Mouse (Mus musculus) 416B (cell line): ENCODE data around the gene Acp5.
"Not testable (repeated sequence)": the region's sequence is repeated elsewhere in the genome, so short reads cannot be mapped to it uniquely, and the experiment has no call there.

Experiments used
- DNase-seq: peaks from one replicate; pipeline ENCODE4 v3.0.0; 2011; ENCODE audit warnings: low read depth

The Acp5 gene

DNA sequence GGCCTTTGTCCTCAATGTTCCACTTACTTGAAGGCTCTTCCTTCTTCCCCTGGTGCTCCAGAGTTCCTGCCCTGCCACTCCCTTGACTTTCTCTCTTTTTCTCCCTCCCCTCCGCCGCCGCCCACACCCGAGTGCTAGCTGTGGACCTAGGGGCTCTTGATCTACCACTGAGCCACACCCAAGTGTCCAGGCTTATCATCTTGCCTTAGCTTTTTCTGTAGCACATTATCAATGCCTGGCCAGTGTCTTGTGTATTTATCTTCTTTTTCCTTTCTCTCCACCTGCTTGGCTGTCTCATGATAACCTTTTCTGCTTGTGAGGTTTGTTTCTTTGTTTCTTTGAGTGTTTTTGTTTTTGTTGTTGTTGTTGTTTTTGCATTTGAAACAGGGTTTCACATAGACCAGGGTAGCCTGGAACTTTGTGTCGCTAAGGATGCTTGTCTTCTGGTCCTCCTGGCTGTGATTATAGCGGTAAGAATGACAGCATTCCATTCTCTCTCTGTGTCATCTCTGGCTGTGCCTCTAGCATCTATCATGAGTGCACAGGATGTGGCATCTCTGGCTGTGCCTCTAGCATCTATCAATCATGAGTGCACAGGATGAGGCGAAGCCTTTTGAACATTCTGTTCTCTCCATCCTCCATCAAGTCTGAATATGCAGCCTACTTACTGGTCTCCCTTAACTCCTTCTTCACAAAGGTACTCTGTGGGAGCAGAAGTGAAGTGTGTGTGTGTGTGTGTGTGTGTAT, at the start of gene Acp5:
Gene Acp5 (minus strand): TSS at position 68 of the 747 bp plus-strand sequence.
- DNase-seq, result no peak

DNA sequence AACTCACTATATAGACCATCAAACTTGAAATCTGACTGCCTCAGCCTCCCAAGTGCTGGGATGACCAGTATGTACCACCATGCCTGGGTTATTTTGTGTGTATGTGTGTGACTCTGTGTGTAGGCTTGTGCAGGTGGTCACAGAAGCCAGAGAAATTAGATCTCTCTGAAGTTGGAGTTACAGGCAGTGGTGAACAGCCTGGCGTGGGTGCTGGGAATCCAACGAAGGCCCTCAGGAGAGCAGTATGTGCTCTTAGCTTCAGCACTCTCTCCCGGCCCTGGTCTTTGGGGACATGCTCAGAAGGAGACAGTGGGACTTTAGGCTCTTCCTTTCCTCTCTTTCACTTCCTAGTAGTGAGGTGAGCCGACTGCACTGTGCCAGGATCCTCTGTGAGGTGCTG, 36.8 kb upstream of the Acp5 start:
- DNase-seq, result no peak

DNA sequence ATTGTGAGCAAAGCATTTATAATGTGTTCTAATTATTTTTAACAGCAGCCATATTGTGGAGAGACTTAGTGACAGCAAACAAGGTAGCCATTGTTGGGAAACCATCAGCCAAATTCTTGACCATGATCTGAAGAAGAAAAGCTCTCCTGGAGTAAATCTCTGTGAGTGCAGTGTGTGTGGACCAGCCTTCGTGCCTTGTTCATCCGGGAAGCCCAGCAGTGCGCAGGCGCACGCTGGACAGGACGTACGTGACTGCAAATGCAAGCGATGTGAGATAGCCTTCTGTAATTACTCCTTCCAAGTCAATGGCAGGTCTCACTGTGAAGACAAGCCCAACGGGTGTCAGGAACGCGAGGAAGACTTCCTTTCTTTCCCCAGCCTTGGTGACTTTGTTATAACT, 33.8 kb upstream of the Acp5 start:
- no peak for DNase-seq

DNA sequence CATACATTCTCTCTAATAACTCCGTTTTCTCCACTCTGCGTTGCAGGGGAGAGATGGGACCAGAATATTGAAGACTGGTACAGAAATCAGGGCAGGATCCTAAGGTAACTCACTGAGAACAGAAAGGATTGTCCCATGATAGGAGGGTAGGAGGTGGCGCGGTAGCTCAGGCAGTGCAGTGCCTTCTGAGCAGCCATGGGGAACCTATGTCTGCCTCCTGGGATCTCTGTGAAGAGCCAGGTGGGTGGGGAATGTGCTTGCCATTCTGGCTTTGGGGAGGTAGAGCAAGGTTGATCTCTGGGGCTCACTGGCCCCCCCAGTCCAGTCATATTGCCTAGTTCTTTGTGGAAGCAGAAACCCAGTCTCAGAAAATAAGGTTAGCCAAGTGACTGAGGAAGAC, 32.2 kb upstream of the Acp5 start:
- no peak for DNase-seq

DNA sequence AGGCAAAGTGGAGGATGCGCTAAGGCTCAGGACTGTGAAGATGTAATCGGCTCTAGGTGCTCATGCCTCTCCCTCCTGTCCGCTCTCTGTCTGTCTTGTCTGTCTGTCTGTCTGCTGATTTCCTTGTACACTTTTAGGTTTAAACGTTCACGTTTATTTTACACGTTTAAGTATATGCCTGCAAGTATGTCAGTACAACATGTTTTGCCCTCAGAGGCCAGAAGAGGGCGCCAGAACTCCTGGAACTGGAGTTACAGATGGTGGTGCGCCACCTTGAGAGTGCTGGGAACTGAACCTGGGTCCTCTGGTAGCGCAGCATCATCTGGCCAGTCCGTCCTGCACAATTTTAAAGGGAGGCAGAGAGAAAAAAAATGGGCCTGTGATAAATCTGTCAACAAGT, 31.2 kb upstream of the Acp5 start:
- DNase-seq, result no peak

DNA sequence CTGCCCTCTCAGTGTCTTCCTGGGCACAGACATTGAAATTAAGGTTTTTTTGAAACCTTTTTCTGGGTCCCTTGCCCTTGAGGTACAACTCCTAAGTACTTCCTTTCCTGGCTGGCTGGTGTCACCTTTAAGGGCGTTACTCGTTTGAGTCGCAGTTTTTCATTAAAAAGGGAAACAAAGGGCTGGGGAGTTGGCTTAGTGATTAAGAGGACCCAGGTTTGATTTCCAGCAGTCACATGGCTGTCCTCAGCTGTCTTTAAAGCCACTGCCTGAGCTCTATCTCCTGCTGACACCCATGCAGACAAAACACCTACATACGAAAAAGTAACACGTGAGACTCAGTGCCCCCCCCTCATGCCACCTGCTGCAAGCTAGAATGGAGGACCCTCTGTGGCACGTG, 30.5 kb upstream of the Acp5 start:
- no peak for DNase-seq

DNA sequence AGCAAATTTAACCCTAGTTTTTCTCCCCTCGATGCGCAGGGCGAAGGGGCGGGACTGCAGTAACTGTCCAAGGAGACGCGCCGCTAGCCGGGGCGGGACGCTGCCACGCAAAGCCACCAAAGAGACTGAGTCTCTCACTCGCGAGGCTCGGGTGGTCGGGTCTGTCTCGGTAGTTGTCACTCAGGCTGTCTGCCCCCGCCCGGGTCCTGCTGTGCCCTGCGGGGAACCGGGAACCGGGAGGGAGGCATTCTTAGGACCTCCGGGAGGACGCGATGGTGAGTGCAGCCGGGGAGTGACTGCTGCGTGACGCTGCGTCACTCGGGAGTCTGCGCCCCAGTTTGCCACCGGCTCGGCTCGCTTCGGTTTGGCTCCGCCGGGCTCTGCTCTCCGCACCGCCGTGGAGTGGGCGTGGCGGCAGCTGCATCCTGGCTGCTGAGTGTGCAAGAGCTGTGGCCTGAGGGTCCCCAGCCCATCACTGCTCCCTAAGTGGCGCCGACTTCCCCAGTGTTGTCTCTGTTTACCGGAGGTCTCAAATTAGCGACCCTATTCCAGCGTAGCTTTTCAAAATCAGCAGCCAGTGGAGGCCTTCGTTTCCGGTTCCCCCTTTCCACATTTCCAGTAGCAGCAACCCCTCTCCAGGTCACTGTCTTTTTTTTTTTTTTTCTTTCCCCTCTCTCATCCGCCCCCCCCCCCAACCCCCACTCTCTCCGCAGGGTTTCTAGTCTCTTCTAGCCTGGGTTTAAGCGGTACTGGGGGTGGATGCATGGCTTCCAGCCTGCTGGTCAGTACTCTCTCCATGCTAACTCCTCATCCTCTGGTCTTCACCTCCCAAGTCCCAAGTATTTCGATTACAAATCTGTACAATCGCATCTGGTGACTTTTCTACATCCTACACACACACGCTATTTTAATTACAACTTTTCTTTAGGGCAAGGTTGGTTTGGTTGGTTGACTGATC, 29.5 kb upstream of the Acp5 start:
- no peak for DNase-seq

DNA sequence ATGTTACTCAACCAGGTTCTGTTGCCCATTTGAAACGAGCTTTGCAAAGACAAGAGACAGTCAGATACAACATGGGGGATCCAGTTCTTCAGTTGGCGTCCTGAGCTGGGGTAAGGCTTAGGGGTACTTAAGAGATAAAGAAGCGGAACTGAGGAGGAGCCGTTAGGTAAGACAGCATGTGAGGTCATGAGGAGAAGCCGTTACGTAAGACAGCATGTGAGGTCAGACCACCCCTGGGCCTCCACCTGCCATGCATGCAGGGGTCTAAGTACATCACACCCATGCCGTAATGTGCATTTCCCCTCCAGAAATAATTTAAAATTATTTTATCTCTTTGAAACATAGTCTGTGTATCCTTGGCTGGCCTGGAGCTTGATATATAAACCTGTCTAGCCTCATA, 27.4 kb upstream of the Acp5 start:
- no peak for DNase-seq

DNA sequence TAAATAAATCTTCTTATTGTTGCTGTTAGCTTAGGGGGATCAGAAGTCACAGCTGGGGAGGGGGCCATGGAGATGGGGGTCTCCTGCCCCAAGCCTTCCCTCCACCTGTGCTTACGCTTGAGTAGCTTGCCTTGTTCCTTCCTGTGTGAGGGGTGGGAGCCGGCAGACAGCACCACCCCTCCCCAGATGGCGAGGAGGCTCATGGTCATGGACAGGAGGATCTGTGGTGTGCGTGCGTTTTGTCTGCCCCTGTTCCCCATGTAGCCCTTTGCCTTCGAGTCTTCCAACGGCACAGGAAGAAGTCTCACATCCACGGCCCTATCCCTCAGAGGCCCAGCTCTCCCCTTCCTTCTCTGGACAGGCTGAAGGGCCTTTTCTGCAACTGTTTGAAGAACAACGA, 26.8 kb upstream of the Acp5 start:
- no peak for DNase-seq

DNA sequence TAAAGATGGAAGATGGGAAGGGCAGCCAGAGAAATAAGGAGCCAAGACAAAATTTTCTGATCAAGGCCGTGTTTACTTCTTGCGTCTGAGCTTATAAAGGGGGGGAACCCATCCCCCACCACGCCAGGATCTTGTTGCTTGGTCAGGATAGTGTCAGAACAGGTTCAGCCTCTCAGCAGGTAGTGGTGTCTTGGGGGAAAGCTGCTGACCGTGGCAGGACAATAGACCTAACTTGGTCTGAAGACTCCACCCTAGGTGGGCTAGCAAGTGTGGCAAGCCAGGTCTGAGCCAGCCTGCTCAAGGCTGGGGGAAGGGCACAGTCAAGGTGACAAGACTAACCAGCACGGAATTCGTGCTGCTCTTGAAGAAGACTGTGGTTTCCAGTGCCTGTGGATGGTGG, 25.8 kb upstream of the Acp5 start:
- no peak for DNase-seq

DNA sequence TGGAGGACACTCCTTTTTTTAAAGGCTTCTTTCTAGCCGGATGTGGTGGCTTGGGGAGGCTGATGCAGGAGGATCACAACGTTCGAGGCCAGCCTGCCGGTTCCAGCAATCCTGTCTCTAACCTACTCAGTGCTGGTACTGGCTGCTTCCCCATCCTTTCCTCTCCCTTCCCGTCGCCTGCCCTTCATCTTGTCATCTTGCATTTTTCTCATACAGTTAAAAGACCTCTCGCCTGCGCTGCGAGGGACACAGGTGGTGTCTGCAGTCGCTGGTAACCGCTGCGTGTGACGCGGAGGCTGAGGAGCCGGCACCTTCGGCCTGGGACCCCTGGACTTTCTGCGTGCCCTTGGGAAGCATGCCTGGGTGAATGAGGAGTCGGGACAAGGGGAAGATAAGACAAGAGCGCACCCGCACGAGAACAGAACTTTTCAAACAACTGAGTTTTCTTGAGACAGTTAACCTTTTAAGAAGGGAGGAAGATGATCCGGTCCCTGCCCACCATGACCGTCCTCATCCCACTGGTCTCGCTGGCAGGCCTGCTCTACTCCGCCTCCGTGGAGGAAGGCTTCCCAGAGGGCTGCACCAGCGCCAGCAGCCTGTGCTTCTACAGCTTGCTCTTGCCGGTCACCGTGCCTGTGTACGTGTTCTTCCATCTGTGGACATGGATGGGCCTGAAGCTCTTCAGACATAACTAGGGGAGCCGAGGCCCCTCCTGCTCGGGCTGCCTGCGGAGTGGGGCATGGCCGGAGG, 22.2 kb upstream of the Acp5 start:
- DNase-seq, result no peak

DNA sequence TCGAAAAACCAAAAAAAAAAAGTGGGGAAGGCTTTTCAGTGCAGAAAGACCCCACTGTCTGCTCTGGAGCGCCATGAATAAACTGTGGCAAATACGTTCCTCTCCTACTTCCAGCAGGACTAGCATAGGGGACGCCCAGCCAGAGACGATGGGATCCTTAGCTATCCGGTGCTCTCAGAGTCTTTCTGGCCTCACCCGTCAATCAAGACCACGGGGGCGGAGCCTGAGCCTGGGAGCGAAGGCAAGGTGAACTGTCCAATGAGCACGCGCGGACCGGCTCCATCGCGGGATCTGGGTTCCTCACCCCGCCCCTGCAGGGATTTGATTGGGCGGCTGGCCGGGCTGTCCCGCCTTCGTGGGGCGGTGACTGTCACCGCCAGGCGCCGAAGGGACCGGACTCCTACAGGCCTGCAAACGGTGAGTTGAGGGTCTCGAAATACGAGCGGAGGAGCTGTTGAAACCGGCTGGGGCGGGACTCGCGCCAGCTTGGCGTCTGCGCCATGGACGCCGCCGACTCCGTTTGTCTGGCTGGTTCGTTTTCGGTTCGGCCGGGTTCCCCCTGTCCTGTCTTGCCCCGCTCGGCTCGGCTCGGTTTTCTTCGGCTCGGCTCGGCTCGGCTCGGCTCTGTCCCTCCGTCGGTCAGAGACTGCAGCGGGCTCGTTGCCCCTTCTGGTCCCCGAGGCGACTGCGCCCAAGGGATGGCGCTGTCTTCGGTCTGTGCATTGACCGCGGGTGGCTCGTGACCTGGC, 21.2 kb upstream of the Acp5 start, which contains the start of gene Pigyl:
Gene Pigyl (plus strand): TSS at position 350 of the 749 bp plus-strand sequence.
- DNase-seq, result peak; percentile 97

DNA sequence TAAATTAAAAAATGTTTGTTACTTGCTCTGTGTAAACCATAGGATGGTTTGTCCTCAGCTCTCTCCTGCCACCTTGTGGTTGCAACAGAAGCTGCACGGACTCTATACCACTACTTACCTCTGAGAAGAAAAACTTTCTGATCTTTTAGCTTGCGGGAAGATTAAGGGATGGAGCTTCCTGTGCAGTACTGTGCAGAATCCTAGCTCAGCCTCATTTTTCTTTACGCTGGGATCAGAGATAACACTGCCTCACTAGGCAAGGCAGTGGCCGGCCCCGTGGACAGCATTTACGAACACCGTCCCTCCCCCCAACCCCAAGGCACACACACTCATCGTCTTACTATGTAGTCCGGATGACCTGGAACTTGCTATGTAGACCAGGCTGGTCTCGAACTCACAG, 20.1 kb upstream of the Acp5 start:
- DNase-seq, result peak; percentile 90

DNA sequence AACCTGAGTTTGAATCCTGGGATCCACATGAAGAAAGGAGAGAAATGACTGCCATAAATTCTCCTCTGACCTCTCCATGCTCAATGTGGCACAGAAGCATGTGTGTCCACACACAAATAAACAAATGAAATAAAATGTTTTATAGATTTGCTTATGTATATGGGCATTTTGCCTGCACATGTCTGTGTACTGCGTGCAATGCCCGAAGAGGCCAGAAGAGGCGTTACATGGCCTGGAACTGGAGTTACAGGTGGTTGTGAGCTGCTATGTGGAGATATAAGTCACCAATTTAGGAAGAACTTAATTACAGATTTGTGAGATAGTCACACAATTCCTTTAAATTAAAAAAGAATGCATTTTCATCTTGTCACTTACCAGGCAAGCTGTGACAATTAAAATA, 18.3 kb upstream of the Acp5 start:
- DNase-seq, result no peak

DNA sequence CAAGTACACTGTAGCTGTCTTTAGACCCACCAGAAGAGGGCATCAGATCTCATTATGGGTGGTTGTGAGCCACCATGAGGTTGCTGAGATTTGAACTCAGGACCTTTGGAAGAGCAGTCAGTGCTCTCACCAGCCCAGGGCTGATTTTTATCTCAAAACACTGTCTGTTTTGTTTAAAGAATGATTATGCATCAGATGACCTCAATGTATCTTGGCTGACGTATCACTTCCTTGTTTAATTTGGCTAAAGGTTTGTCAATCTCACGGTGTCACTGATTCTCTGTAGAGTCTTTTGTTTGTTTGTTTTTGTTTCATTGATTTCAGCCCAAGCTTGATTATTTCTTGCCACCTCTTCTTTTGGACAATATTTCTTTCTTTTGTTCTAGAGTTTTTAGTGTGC, 15.4 kb upstream of the Acp5 start:
- peak; percentile 34 for DNase-seq

DNA sequence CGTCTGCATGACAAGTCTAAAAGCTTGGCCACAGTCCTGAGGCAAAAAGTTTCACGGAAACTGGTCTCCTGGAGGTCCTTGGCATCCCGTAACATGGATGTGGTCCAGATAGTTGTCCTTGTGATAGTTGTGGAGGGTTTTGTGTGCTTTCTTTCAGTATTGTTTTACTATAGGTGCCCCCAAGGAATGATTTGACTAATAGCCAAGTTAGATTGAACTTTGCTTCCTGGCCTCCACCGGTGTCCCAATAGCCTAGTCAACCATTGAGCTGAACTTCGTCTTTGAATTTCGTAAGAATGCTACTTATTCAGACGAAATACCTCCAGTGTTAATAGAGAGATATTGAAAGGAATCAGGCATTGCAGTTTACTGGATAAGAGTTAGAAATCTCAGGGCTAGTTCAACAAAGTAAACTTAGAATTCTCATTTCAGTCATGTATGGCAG, 14.8 kb upstream of the Acp5 start:
- DNase-seq, result not testable (repeated sequence)

DNA sequence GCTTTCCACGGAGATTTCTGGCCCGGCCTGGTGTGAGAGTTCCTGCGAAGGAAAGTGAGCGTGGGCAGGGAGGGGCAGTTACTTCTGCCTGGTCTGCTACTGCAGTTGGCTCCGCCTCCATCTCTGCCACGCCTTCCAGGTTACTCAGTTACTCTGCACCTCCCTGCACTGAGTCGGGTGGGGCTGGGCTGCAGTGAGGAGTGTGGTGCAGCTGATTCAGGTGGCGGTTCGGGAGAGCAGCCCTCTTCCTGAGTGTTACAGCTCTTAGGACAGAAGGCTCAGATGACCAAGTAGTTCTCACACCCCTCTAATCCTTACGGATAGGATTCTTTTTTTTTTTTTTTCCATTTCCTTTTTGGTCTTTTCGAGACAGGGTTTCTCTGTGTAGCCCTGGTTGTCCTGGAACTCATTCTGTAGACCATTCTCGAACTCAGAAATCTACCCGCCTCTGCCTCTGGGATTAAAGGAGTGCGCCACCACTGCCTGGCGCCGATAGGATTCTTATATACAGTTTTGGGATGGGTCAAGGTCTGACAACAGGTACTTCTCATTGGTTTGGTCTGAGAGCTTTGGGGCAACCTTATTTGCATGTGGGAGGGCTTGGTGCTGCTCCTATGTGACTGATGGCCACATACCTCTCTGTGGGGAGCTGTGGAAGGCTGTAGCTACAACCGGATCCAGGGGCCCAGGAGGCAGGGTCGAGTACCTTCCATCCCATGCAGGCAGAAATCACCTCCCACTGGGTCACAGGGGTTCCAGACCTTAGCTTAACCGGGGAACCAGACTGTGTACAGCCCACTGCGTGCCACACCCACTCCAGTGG, 14.1 kb upstream of the Acp5 start:
- peak; percentile 28 for DNase-seq

DNA sequence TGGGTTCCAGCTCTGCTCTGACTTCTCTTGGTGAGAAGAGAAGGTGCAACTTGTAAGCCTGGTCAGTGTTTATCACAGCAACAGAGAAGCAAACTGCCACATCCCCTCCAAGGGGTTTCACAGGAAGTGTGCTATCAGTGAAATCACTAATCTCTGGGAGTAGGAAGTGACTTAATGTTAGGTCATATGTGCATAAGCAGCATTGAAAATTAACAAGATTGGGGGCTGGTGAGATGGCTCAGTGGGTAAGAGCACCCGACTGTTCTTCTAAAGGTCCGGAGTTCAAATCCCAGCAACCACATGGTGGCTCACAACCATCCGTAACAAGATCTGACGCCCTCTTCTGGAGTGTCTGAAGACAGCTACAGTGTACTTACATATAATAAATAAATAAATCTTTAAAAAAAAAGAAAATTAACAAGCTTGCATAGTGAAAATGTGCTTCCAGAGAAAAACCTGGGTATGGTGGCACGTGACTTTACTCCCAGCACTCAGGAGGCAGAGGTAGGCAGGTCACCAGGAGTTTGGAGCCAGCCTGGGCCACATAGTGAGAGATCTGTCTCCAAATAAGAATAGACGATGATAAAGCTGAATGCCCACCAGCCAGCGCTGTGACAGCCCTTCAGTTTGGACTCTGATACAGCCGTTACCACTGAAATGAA, 8.9 kb upstream of the Acp5 start:
- peak; percentile 96 for DNase-seq

DNA sequence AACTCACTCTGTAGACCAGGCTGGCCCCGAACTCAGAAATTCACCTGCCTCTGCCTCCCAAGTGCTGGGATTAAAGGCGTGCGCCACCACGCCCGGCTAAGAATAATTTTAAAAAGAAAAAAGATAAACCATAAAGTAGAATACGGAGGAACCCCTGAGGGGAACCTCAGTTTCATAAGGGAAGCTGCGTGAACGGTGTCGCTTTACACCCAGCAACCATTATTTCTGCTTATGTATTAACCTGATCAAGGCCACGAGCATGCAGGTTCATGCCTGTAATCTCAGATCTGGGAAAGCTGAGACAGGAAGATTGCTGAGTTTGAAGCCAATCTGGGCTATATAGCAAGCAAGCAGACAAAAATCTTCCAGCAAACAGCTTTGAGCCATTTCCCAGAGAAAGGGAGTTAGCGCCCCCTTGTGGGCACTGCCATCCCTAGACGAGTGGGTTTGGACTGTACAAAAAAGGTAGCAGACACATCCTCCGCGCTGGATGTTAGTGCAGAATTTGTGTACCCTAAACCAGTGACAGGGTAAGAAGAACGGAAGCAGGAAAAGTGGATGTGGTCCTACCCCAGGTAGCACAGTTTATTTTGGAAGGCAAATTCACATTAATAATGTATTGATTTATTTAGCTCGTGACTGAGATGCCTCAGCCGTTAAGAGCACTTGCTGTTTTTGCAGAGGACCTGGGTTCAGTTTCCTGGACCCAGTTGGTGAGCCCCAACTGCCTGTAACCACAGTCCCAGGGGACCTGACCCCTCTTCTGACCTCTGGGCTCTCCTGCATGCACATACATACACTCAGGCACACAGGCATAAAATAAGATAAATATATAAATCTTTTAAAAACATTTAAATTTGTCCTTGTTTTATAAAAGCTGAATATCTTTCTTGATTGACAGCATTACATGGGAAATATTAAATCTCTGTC, 7.9 kb upstream of the Acp5 start:
- DNase-seq, result peak; percentile 89
